29 mouse cellular contexts compared by ENCODE assay signal in the genomic region with DNA sequence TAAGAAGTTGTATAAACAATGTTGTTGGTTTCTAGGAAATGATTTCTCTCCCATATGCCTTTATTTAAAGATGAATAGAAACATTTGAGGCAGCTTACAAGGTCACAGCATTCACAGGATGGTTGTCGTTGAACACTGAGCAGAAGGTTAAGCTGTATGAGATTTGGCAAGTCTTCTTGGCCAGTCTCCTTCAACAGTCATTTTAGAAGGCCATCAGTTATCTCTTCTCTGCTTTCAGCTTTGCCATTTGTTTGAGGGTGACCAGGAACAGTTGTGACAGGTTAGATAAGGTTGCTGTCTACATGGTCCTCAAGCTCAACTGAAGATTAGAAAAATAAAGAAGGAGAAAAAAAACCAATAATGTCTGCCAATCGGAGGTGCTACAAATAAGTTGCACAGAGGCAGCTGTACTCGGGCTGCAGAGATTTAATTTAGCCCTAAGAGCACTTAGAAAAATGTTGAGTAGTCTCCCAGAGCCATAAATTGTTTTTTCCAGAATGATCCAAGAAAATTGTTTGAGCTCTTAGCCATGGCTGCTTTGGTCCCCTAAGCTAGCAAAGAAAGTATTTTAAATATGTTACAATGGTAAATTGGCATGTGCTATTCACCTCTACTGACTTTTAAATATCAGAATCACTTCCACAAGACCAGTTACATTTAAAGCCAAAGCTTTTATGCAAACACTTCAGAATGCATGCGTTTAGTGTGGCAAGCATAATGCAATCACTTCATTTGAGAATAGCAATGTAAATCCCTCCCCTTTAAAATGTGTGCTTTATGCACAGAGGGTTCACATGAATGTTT.
DNase-seq lines count a peak whose midpoint lies in the region; ATAC-seq and TF ChIP-seq lines count a peak whose summit lies in the region.
"Had no signal": no experiment of that assay in that cellular context is flagged by ENCODE, and none has a peak within 500 bp of the region (broad histone marks: within the 10 kb centered on the region; RNA-seq: fewer than 3 reads in every experiment).

No protein-coding gene starts in this region.

- no peak for TF ChIP-seq RAD21 in MEL (IDR thresholded peaks at IDR 0.05; ENCODE audit: low read depth, low read length)

- DNase-seq in forebrain, embryonic 14.5 days (ENCODE audit: low spot score), result peak; percentile 10
- no peak for DNase-seq in forebrain, embryonic 10.5 days (ENCODE audit: extremely low spot score, low spot score)
- peak; percentile 5 for DNase-seq in limb, embryonic 14.5 days (ENCODE audit: low spot score)
- no peak for DNase-seq in limb, embryonic 10.5 days (ENCODE audit: low spot score)
- no peak for DNase-seq in MEL (ENCODE audit: low read depth, low spot score)
- no peak for DNase-seq in urinary bladder, postnatal 25 days (ENCODE audit: low spot score)
- DNase-seq: adrenal gland, postnatal 25 days; cerebellum, adult 18-20 months; embryo, embryonic 11 days; gastrocnemius, postnatal 10 days; kidney, adult 11 months; kidney, postnatal 36 days; liver, postnatal 0 days; midbrain, embryonic 14.5 days; thymus, postnatal 4 days had no signal

- H3K4me3 ChIP-seq in forebrain, embryonic 14.5 days (ENCODE audit: low read depth, low read length), result no peak overlapping the region
- H3K4me3 ChIP-seq in forebrain, embryonic 10.5 days, result no peak overlapping the region
- H3K4me3 ChIP-seq in heart, embryonic 15.5 days, result no peak overlapping the region
- H3K4me3 ChIP-seq in heart, embryonic 12.5 days, result no peak overlapping the region
- no peak overlapping the region for H3K4me3 ChIP-seq in limb, embryonic 14.5 days (replicated peaks; ENCODE audit: low read length)
- no peak overlapping the region for H3K4me3 ChIP-seq in limb, embryonic 10.5 days
- no peak overlapping the region for H3K4me3 ChIP-seq in MEL (ENCODE audit: control insufficient read depth in 1 of 2, insufficient read depth in 1 of 2, low read depth in 2 of 2, low read length in 2 of 2)
- H3K4me3 ChIP-seq: embryonic facial prominence, embryonic 13.5 days; erythroblast, embryonic 14.5 days; forebrain, embryonic 12.5 days; hindbrain, embryonic 10.5 days; hindbrain, embryonic 15.5 days; kidney, embryonic 15.5 days; layer of hippocampus, adult 2 months; left cerebral cortex, adult 2 months; limb, embryonic 13.5 days; liver, embryonic 12.5 days had no signal

- H3K9ac ChIP-seq in forebrain, embryonic 14.5 days (ENCODE audit: low read length), result no peak overlapping the region
- H3K9ac ChIP-seq in heart, embryonic 15.5 days, result no peak overlapping the region
- H3K9ac ChIP-seq in heart, embryonic 12.5 days, result no peak overlapping the region
- no peak overlapping the region for H3K9ac ChIP-seq in limb, embryonic 14.5 days (ENCODE audit: low read depth, low read length, severe bottlenecking)
- no peak overlapping the region for H3K9ac ChIP-seq in MEL (ENCODE audit: control insufficient read depth, low read depth, low read length, poor library complexity, severe bottlenecking)
- H3K9ac ChIP-seq: embryonic facial prominence, embryonic 13.5 days; forebrain, embryonic 12.5 days; hindbrain, embryonic 15.5 days; kidney, embryonic 15.5 days; limb, embryonic 13.5 days; liver, embryonic 12.5 days; liver, postnatal 0 days had no signal

- 46% methylated on average over 4 of the region's 4 CpGs for WGBS in forebrain, embryonic 14.5 days
- WGBS in forebrain, embryonic 10.5 days, result 74% methylated on average over 4 of the region's 4 CpGs
- WGBS in heart, embryonic 15.5 days, result 29% methylated on average over 4 of the region's 4 CpGs
- 36% methylated on average over 4 of the region's 4 CpGs for WGBS in heart, embryonic 12.5 days
- 51% methylated on average over 4 of the region's 4 CpGs for WGBS in limb, embryonic 14.5 days
- 76% methylated on average over 4 of the region's 4 CpGs for WGBS in limb, embryonic 10.5 days

- no peaks in the 10 kb centered on the region for H3K79me2 ChIP-seq in MEL (ENCODE audit: control insufficient read depth, insufficient read depth, low read length, poor library complexity)

- TF ChIP-seq CTCF in MEL (IDR thresholded peaks at IDR 0.05 in 2 of 3, conservative IDR thresholded peaks at IDR 0.05 in 1 of 3; ENCODE audit: control insufficient read depth in 1 of 3, insufficient read depth in 1 of 3, low read depth in 2 of 3, low read length in 3 of 3, poor library complexity in 1 of 3, severe bottlenecking in 1 of 3), result no peak

- ATAC-seq in forebrain, embryonic 14.5 days, result no peak
- 0 out of 2 replicates have a peak, but pooled peaks have one; percentile 39 for ATAC-seq in heart, embryonic 15.5 days (replicated peaks; ENCODE audit: insufficient number of reproducible peaks, insufficient read depth, low FRiP score, low read depth)
- ATAC-seq in heart, embryonic 12.5 days (ENCODE audit: insufficient number of reproducible peaks, low FRiP score), result no peak
- ATAC-seq in limb, embryonic 14.5 days (ENCODE audit: low FRiP score, low read depth), result no peak
- ATAC-seq: CD4-positive, CD25-positive, alpha-beta regulatory T cell, adult 4 months; inflammation-experienced regulatory T-cells, adult 6 months; liver, embryonic 12.5 days; liver, postnatal 0 days had no signal

- H3K27me3 ChIP-seq in forebrain, embryonic 14.5 days (replicated peaks; ENCODE audit: control insufficient read depth, insufficient read depth, low read length), result no peaks in the 10 kb centered on the region
- no peaks in the 10 kb centered on the region for H3K27me3 ChIP-seq in forebrain, embryonic 10.5 days (ENCODE audit: poor library complexity, severe bottlenecking)
- H3K27me3 ChIP-seq in heart, embryonic 15.5 days, result no peaks in the 10 kb centered on the region
- no peaks in the 10 kb centered on the region for H3K27me3 ChIP-seq in heart, embryonic 12.5 days (replicated peaks)
- H3K27me3 ChIP-seq in limb, embryonic 14.5 days (ENCODE audit: control insufficient read depth, insufficient read depth, low read length), result no peaks in the 10 kb centered on the region
- H3K27me3 ChIP-seq in limb, embryonic 10.5 days (ENCODE audit: low read depth, poor library complexity, severe bottlenecking), result no peaks in the 10 kb centered on the region
- no peaks in the 10 kb centered on the region for H3K27me3 ChIP-seq in MEL (ENCODE audit: control insufficient read depth in 1 of 2, insufficient read depth in 2 of 2, low read length in 2 of 2)
- H3K27me3 ChIP-seq: embryonic facial prominence, embryonic 13.5 days; forebrain, embryonic 12.5 days; hindbrain, embryonic 15.5 days; kidney, embryonic 15.5 days; limb, embryonic 13.5 days; liver, embryonic 12.5 days had no signal

- H3K9me3 ChIP-seq in forebrain, embryonic 14.5 days (replicated peaks; ENCODE audit: control insufficient read depth, low read length), result no peaks in the 10 kb centered on the region
- H3K9me3 ChIP-seq in forebrain, embryonic 10.5 days, result no peaks in the 10 kb centered on the region
- H3K9me3 ChIP-seq in heart, embryonic 15.5 days (replicated peaks), result no peaks in the 10 kb centered on the region
- no peaks in the 10 kb centered on the region for H3K9me3 ChIP-seq in heart, embryonic 12.5 days (replicated peaks)
- H3K9me3 ChIP-seq in limb, embryonic 14.5 days (ENCODE audit: control insufficient read depth, low read length), result no peaks in the 10 kb centered on the region
- H3K9me3 ChIP-seq in limb, embryonic 10.5 days (replicated peaks), result no peaks in the 10 kb centered on the region
- H3K9me3 ChIP-seq in MEL (replicated peaks; ENCODE audit: insufficient read depth, low read length), result no peaks in the 10 kb centered on the region
- H3K9me3 ChIP-seq: embryonic facial prominence, embryonic 13.5 days; forebrain, embryonic 12.5 days; hindbrain, embryonic 10.5 days; hindbrain, embryonic 15.5 days; kidney, embryonic 15.5 days; limb, embryonic 13.5 days; liver, embryonic 12.5 days had no signal

- H3K36me3 ChIP-seq in forebrain, embryonic 14.5 days (ENCODE audit: control insufficient read depth, insufficient read depth, low read length), result no peaks in the 10 kb centered on the region
- H3K36me3 ChIP-seq in forebrain, embryonic 10.5 days (replicated peaks), result no peaks in the 10 kb centered on the region
- H3K36me3 ChIP-seq in heart, embryonic 15.5 days, result no peaks in the 10 kb centered on the region
- no peaks in the 10 kb centered on the region for H3K36me3 ChIP-seq in heart, embryonic 12.5 days
- no peaks in the 10 kb centered on the region for H3K36me3 ChIP-seq in limb, embryonic 14.5 days (ENCODE audit: control insufficient read depth, insufficient read depth, low read length)
- no peaks in the 10 kb centered on the region for H3K36me3 ChIP-seq in limb, embryonic 10.5 days
- no peaks in the 10 kb centered on the region for H3K36me3 ChIP-seq in MEL (ENCODE audit: control insufficient read depth in 1 of 2, insufficient read depth in 2 of 2, low read length in 2 of 2)
- H3K36me3 ChIP-seq: embryonic facial prominence, embryonic 13.5 days; forebrain, embryonic 12.5 days; hindbrain, embryonic 10.5 days; hindbrain, embryonic 15.5 days; kidney, embryonic 15.5 days; limb, embryonic 13.5 days; liver, embryonic 12.5 days had no signal

- H3K4me1 ChIP-seq in forebrain, embryonic 14.5 days (ENCODE audit: control insufficient read depth, insufficient read depth, low read length), result no peaks in the 10 kb centered on the region
- H3K4me1 ChIP-seq in forebrain, embryonic 10.5 days, result no peaks in the 10 kb centered on the region
- 0 out of 2 replicates have a peak, but pooled peaks cover 3% of the 10 kb centered on the region for H3K4me1 ChIP-seq in heart, embryonic 15.5 days (replicated peaks)
- H3K4me1 ChIP-seq in heart, embryonic 12.5 days (replicated peaks), result peaks cover 8% of the 10 kb centered on the region
- no peaks in the 10 kb centered on the region for H3K4me1 ChIP-seq in limb, embryonic 14.5 days (ENCODE audit: control insufficient read depth, insufficient read depth, low read length)
- H3K4me1 ChIP-seq in limb, embryonic 10.5 days, result no peaks in the 10 kb centered on the region
- no peaks in the 10 kb centered on the region for H3K4me1 ChIP-seq in MEL (ENCODE audit: control insufficient read depth in 1 of 2, insufficient read depth in 2 of 2, low read length in 2 of 2)
- H3K4me1 ChIP-seq: embryonic facial prominence, embryonic 13.5 days; hindbrain, embryonic 10.5 days; hindbrain, embryonic 15.5 days; kidney, embryonic 15.5 days; limb, embryonic 13.5 days; liver, embryonic 12.5 days had no signal

- TF ChIP-seq EP300 in MEL (IDR thresholded peaks at IDR 0.05; ENCODE audit: low read depth in 1 of 2, low read length in 2 of 2), result no peak

- H3K4me2 ChIP-seq in forebrain, embryonic 14.5 days (ENCODE audit: low read length), result no peak overlapping the region
- H3K4me2 ChIP-seq in heart, embryonic 15.5 days, result no peak overlapping the region
- no peak overlapping the region for H3K4me2 ChIP-seq in heart, embryonic 12.5 days
- H3K4me2 ChIP-seq in limb, embryonic 14.5 days (replicated peaks; ENCODE audit: low read depth, low read length, severe bottlenecking), result no peak overlapping the region
- H3K4me2 ChIP-seq: embryonic facial prominence, embryonic 13.5 days; forebrain, embryonic 12.5 days; hindbrain, embryonic 15.5 days; kidney, embryonic 15.5 days; limb, embryonic 13.5 days; liver, embryonic 12.5 days had no signal

- no peak overlapping the region for H3K27ac ChIP-seq in forebrain, embryonic 14.5 days (ENCODE audit: low read depth, low read length)
- no peak overlapping the region for H3K27ac ChIP-seq in forebrain, embryonic 10.5 days
- H3K27ac ChIP-seq in heart, embryonic 15.5 days, result peak overlapping the region; percentile 35
- H3K27ac ChIP-seq in heart, embryonic 12.5 days (ENCODE audit: poor library complexity, severe bottlenecking), result no peak overlapping the region
- H3K27ac ChIP-seq in limb, embryonic 14.5 days (replicated peaks; ENCODE audit: low read depth, low read length), result no peak overlapping the region
- no peak overlapping the region for H3K27ac ChIP-seq in limb, embryonic 10.5 days
- H3K27ac ChIP-seq in MEL (ENCODE audit: control insufficient read depth, low read depth, low read length), result no peak overlapping the region
- H3K27ac ChIP-seq: embryonic facial prominence, embryonic 13.5 days; forebrain, embryonic 12.5 days; hindbrain, embryonic 10.5 days; hindbrain, embryonic 15.5 days; kidney, embryonic 15.5 days; layer of hippocampus, adult 2 months; left cerebral cortex, adult 2 months; limb, embryonic 13.5 days; liver, embryonic 12.5 days had no signal

- TF ChIP-seq POLR2A in limb, embryonic 14.5 days (IDR thresholded peaks at IDR 0.05; ENCODE audit: borderline replicate concordance, extremely low read depth, insufficient read depth, insufficient read length), result no peak
- no peak for TF ChIP-seq POLR2A in MEL (IDR thresholded peaks at IDR 0.05; ENCODE audit: control insufficient read depth in 1 of 2, insufficient read depth in 1 of 2, low read depth in 1 of 2, low read length in 2 of 2, poor library complexity in 1 of 2)

Comparison
In these comparisons a context has a peak if more than half of its experiments do, and no peak if none do; other contexts are left out.
1. DNase-seq: peak in forebrain, embryonic 14.5 days (single experiment) and limb, embryonic 14.5 days (single experiment); none in forebrain, embryonic 10.5 days (single experiment), limb, embryonic 10.5 days (single experiment), MEL (single experiment) and urinary bladder, postnatal 25 days (single experiment).